Mouse (Mus musculus) brain, embryonic 14.5 days (tissue): ENCODE results near the gene Cast.

ENCODE experiments used
- CTCF ChIP-seq: fragments of 200-500 bp; IDR thresholded peaks from 2 replicates; pipeline ENCODE4 v1.5.1; 2012; ENCODE audit warnings: inconsistent platforms, mild to moderate bottlenecking, moderate library complexity, borderline replicate concordance; ENCODE audit not compliant: insufficient read depth, insufficient read length; ENCODE audit errors: extremely low read depth
- POLR2A ChIP-seq: fragments of 200-500 bp; IDR thresholded peaks from 2 replicates; pipeline ENCODE4 v1.6.1; 2012; ENCODE audit warnings: mild to moderate bottlenecking, inconsistent platforms, borderline replicate concordance; ENCODE audit not compliant: poor library complexity, insufficient read depth, insufficient read length, severe bottlenecking; ENCODE audit errors: extremely low read depth

- no peak for TF ChIP-seq POLR2A
- no peak for TF ChIP-seq CTCF
These were observed 49.5 kb downstream of the Cast start for GRCm38 (mm10) chr13:74759152-74759551.
